Mouse (Mus musculus): ENCODE measurements at regions not wholly inside any gene's neighbourhood (a gene's known extent, or its start where the extent isn't known, plus 50 kb on each side); places are given as distances from the start of the nearest gene placed in this dataset.

- TF ChIP-seq USF1 (IDR thresholded peaks at IDR 0.05; ENCODE audit: low read depth) = no peak
- no peak for TF ChIP-seq CTCF (IDR thresholded peaks at IDR 0.05; ENCODE audit: control insufficient read depth, insufficient read depth, insufficient read length)
These were observed 118.5 kb upstream of the Rorb start for GRCm38 (mm10) chr19:19229305-19229994.
